Mouse (Mus musculus) embryonic facial prominence, embryonic 14.5 days (tissue): ENCODE measurements at regions not wholly inside any gene's neighbourhood (a gene's known extent, or its start where the extent isn't known, plus 50 kb on each side); places are given as distances from the start of the nearest gene placed in this dataset.

ENCODE experiments used
- ATAC-seq: fragments of 200-750 bp; cut with Nextera tagmentation; 2 replicates; pipeline ENCODE4 v1.8.0; 2017; ENCODE audit warnings: low read depth, moderate number of reproducible peaks, moderate TSS enrichment
- DNase-seq: peaks from one replicate; pipeline ENCODE4 v3.0.0-alpha.2; 2015; ENCODE audit warnings: low spot score
- H3K27ac ChIP-seq: fragments of 300-500 bp; sonication (generic); replicated peaks from 2 replicates; pipeline ENCODE4 v1.5.1; 2014; ENCODE audit warnings: low read depth, mild to moderate bottlenecking, low read length, moderate library complexity
- H3K27me3 ChIP-seq: fragments of 300-500 bp; sonication (generic); replicated peaks from 2 replicates; pipeline ENCODE4 v1.6.1; 2014; ENCODE audit warnings: low read length; ENCODE audit not compliant: control insufficient read depth, insufficient read depth
- H3K36me3 ChIP-seq: fragments of 300-500 bp; sonication (generic); 2 replicates; pipeline ENCODE4 v1.6.1; 2014; ENCODE audit warnings: low read length, mixed read lengths; ENCODE audit not compliant: control insufficient read depth, insufficient read depth
- H3K4me1 ChIP-seq: fragments of 300-500 bp; sonication (generic); 2 replicates; pipeline ENCODE4 v1.6.1; 2014; ENCODE audit warnings: antibody characterized with exemption, low read length; ENCODE audit not compliant: control insufficient read depth, insufficient read depth
- H3K4me2 ChIP-seq: fragments of 300-500 bp; sonication (generic); 2 replicates; pipeline ENCODE4 v1.6.1; 2014; ENCODE audit warnings: low read depth, mild to moderate bottlenecking, low read length, moderate library complexity, mixed read lengths
- H3K4me3 ChIP-seq: fragments of 300-500 bp; sonication (generic); 2 replicates; pipeline ENCODE4 v1.5.1; 2014; ENCODE audit warnings: low read depth, mild to moderate bottlenecking, low read length
- H3K9ac ChIP-seq: fragments of 300-500 bp; sonication (generic); 2 replicates; pipeline ENCODE4 v1.6.1; 2014; ENCODE audit warnings: low read depth, mild to moderate bottlenecking, low read length, moderate library complexity, mixed read lengths
- H3K9me3 ChIP-seq: fragments of 300-500 bp; sonication (generic); 2 replicates; pipeline ENCODE4 v1.6.1; 2016; ENCODE audit warnings: low read length; ENCODE audit not compliant: control insufficient read depth
- WGBS: fragments of 180-500 bp; shearing (Covaris S2); extraction: QIAGEN DNeasy Blood & Tissue Kit; methylation state at CpG from one replicate; pipeline ENCODE4 v1.1.7; 2014; 5-methylcytosine and 5-hydroxymethylcytosine counted together

- no peaks in the 10 kb centered on the region for H3K36me3 ChIP-seq
- no peak overlapping the region for H3K4me3 ChIP-seq
- H3K4me1 ChIP-seq = no peaks in the 10 kb centered on the region
- no peaks in the 10 kb centered on the region for H3K27me3 ChIP-seq
- no peak for ATAC-seq
- no peak for DNase-seq
- WGBS = 53% methylated on average over 6 of the region's 6 CpGs
- no peak overlapping the region for H3K9ac ChIP-seq
- no peak overlapping the region for H3K27ac ChIP-seq
- no peak overlapping the region for H3K4me2 ChIP-seq
- H3K9me3 ChIP-seq = no peaks in the 10 kb centered on the region
Observed at GRCm38 (mm10) chr16:88368146-88368545, 78.1 kb upstream of the Grik1 start.

- no peaks in the 10 kb centered on the region for H3K4me1 ChIP-seq
- no peak overlapping the region for H3K9ac ChIP-seq
- ATAC-seq = no peak
- H3K4me3 ChIP-seq = no peak overlapping the region
- no peaks in the 10 kb centered on the region for H3K36me3 ChIP-seq
- WGBS = 74% methylated on average over 1 of the region's 1 CpGs
- H3K27me3 ChIP-seq = no peaks in the 10 kb centered on the region
- H3K4me2 ChIP-seq = no peak overlapping the region
- no peak for DNase-seq
- no peak overlapping the region for H3K27ac ChIP-seq
- H3K9me3 ChIP-seq = no peaks in the 10 kb centered on the region
Observed at GRCm38 (mm10) chr16:88367162-88367561, 77.1 kb upstream of the Grik1 start.

GRCm38 (mm10) chr16:88360081-88360480, 70.0 kb upstream of the Grik1 start:
- Histone ChIP-seq H3K4me1 (no peaks in the 10 kb centered on the region), H3K36me3 (no peaks in the 10 kb centered on the region), H3K4me2 (no peak overlapping the region), H3K9me3 (no peaks in the 10 kb centered on the region), H3K27me3 (no peaks in the 10 kb centered on the region), H3K4me3 (no peak overlapping the region), H3K9ac (no peak overlapping the region), H3K27ac (no peak overlapping the region)
- ATAC-seq (no peak), DNase-seq (no peak)
- WGBS = 41% methylated on average over 2 of the region's 2 CpGs
